Mouse (Mus musculus) T-cell, adult 2 months (primary cell): ENCODE results near the gene Pde6d.
"Not testable (repeated sequence)": the region's sequence is repeated elsewhere in the genome, so short reads cannot be mapped to it uniquely, and the experiment has no call there.

Experiments
- DNase-seq: peaks from one replicate; pipeline ENCODE4 v3.0.0; 2022; ENCODE audit warnings: low spot score

The Pde6d gene

GRCm38 (mm10) chr1:86568409-86568808 is 14.0 kb downstream of the Pde6d start:
- DNase-seq: no peak

GRCm38 (mm10) chr1:86562663-86563062 is 19.8 kb downstream of the Pde6d start:
- no peak for DNase-seq

DNA sequence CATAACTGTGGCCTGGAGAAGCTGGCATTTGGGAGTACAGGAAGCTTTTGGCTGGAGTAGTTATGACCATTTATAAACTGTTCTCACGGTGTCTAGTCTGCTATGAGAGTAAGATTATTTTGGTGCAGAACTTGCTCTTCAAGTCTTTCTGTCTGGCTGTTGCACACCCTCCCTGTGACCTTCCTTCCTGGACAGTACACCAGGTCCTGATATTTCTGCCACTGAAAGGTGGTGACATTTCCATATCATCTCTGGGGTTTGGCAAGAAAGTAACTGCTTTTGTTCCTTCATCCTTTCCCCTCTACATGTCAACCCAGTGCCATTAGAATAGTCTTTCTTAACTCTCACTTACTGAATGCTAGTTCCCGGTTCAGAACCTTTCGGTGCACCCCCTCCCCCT is 23.2 kb downstream of the Pde6d start:
- no peak for DNase-seq

DNA sequence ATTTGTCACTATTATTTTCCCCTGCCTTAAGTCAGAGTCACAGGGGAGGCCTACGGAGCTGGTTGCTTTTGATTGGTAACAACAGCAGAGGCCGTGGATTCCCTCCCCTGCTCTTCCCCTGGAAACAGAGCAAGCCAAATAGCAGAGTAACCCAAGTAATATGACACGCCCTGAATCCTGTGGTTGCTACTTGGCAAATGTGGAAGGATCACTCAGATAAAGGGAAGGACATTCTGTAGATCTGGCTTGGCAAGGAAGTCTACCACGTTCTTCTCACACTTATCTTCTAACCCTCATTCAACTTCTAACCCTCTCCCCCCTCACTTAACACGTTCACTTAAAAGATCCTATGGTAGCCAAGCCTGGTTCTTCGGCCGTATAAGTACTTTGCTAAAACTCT is 24.6 kb downstream of the Pde6d start:
- DNase-seq: no peak

- DNase-seq: no peak
Measured at GRCm38 (mm10) chr1:86555665-86556064, 26.8 kb downstream of the Pde6d start.

- DNase-seq: no peak
Measured at GRCm38 (mm10) chr1:86551877-86552276, 30.6 kb downstream of the Pde6d start.

DNA sequence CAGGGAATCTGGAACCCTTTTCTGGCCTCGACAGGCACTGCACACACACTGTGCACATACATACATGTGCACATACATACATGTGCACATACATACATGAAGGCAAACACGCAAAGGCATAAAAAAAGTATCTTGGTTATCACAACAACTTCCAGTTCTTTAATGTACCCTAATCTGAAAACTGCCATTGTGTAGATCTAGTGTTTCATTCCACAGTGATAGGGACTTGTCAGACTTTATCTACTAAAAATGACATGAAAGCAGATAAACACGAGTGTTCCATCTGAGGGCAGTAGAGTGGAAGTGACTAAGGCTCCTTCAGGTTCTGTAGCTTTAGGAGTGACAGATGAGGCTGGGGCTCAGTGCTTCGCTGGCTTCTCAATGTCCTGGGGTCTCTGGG is 31.1 kb downstream of the Pde6d start:
- DNase-seq: no peak

- DNase-seq: no peak
Measured at GRCm38 (mm10) chr1:86546797-86547196, 35.6 kb downstream of the Pde6d start.

DNA sequence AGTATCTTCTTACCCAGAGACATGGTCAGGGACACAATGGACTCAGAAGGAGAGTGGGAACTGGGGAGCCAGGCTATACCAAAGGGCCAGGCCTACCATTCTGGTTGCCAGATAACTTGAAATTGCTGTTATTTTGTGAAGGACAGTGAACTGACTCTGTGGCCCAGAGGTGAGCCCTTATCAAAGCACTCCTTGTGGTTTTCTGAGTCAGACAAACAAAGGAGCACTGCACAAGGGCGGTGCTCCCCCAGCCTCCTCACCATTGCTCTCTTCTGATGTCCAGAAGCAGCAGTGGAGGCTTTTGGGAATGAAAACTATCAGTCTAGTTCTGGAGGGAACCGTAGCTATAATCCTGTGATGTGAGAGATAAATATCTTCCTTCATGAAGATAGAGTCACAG is 39.8 kb downstream of the Pde6d start:
- no peak for DNase-seq

DNA sequence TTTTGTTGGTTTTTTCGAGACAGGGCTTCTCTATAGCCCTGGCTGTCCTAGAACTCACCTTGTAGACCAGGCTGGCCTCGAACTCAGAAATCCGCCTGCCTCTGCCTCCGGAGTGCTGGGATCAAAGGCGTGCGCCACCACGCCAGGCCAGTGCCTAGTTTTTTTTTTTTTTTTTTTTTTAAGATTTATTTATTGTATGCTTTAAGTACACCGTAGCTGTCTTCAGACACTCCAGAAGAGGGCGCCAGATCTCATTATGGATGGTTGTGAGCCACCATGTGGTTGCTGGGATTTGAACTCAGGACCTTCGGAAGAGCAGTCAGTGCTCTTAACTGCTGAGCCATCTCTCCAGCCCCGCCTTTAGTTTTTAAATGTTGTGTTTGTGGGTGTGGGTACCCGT is 42.8 kb downstream of the Pde6d start:
- not testable (repeated sequence) for DNase-seq

DNA sequence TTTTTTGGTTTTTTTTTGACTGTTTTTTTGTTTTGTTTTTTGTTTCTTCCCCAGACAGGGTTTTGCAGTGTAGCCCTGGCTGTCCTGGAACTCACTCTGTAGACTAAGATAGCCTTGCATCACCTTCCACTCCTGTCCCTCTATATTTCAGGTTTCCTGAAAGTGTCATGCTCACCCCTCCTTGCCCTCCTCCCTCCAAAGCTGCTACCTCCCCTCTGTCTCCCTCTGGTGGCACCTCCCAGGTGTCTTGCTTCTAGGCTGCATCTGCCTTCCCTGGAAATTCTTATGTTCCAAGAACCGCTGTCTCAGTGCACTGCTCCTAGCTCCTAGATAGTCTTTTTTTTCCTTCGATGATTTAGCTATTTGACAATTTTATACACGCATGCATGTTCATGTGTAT is 44.0 kb downstream of the Pde6d start:
- DNase-seq: no peak

GRCm38 (mm10) chr1:86533411-86534130 is 48.9 kb downstream of the Pde6d start:
- no peak for DNase-seq

- DNase-seq: peak; percentile 90
Measured at GRCm38 (mm10) chr1:86532362-86533051, 49.9 kb downstream of the Pde6d start.

DNA sequence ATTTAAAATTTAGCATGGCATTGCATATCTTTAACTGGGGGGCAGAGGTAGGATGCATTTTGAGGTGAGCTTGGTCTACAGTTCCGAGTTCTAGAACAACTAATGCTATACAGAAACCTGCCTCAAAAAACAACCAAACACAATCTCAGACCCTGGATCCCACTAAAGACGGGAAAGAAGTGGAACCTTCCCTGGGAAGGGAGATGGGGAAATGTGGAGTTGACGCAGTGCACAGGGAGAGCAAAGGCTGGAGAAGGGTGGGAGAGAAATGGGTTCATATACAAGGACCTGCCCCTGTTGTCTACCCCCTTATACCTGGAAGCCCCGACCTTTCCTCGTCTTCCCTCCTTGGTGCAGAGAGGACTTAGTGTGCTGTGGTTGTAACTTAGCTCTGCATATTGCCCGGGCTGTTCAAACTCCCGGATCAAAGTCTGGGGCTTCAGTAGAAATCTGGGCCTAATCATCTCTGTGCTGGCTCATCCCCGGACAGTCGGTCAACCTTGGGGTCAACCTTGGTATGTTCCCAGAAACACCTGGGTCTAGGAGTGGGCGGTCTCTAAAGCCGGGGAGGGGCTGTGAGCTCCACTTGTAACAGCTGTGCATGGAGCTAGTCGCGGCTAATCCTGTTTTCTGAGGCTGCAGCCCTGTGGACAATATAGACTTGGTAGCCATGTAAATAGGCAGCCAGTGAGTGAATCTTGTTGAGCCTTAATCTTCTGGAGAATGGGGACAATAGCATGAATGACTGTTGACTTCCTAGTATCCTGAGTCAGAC is 50.7 kb downstream of the Pde6d start:
- DNase-seq: no peak

DNA sequence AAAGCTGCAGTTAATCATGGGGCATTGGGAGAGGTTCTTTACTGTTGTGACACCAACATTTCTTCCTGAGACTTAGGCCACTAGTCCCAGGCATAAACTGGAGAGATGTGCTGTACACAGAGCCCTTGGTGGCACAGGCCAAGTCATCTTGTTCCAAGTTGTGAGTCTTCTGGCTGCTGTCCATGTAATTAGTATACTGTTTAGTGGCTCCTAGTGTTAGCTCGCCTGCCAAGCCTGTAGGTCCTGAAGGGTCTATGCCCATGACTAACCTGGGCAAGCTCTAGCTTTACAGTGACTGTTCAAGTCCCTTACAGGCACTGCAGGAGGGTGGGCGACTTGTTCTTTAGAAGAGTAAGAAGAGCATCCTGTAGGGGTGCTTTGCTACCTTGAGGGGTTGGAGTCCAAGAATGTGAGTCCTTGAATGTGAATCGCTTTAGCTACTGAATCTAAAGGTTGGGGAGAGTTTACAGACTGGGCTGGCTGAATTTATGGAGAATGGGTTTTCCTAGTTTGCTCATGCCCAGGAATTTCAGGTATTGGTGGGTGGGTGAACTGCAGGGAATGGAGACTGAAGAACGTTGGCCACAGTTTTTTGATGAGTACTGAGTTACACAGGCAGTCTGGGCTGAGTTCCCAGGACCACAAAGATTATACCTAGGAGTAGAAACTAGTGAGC is 51.4 kb downstream of the Pde6d start:
- DNase-seq: no peak

- DNase-seq: no peak
Measured at GRCm38 (mm10) chr1:86529590-86529989, 52.8 kb downstream of the Pde6d start.

DNA sequence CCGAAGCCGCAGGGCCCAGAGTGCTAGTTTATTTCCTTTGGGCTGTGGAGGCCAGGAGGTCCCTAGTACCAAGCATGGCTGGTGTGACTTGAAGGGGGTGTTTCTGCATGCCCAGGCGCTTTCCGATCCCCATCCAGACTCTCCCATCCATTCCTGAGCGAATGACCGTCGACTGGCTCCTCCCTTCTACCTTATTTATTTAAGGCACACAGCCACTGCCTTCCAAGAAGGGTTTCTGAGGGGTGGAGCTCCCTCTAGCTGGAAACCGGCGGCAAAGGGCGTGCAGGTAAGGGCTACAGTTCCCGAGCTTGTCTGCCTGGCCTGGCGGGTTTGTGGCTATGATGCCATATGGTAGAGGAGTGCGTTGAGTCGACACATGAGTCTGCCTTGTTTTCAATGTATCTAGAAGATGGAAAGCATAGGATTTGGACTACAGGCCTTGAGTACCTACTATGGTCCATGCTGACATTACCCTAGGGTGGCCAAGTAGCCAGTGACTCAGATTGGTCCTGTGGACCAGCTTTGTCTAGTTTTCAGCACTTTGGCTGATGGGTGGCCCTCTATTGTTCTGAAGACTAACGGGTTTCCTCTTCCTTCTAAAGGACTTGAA is 53.8 kb downstream of the Pde6d start:
- DNase-seq: peak; percentile 45

GRCm38 (mm10) chr1:86527599-86528486 is 54.6 kb downstream of the Pde6d start:
- DNase-seq: peak; percentile 96

- DNase-seq: peak; percentile 28
Measured at GRCm38 (mm10) chr1:86526789-86527598, 55.4 kb downstream of the Pde6d start.
